Mouse (Mus musculus): ENCODE results near the gene Dnah2.

DNA sequence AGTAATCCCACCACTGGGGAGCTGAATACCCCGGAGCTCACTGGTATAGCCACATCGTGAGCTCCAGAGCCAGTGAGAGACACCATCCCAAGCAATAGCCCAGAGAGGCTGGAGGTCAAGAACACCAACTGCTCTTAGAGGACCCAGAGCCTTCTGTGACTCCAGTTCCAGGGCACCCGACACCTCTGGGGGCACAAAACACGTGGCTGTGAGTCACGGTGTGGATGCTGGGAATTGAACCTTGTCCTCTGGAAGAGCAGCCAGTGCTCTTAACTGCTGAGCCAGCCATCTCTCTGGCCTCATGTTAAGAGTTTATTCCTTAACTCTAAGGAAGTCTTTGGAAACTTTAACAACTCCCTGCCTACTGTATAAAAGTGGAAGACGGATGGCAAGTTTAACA lies 163.9 kb downstream of the Dnah2 start:
- TF ChIP-seq EP300 (IDR thresholded peaks at IDR 0.05; ENCODE audit: insufficient read depth, low read depth, low read length), result no peak
- TF ChIP-seq CTCF (IDR thresholded peaks at IDR 0.05; ENCODE audit: low read depth, low read length), result no peak

Measured in ES-Bruce4 (cell line).